29 mouse cellular contexts compared by ENCODE assay signal in the genomic region with DNA sequence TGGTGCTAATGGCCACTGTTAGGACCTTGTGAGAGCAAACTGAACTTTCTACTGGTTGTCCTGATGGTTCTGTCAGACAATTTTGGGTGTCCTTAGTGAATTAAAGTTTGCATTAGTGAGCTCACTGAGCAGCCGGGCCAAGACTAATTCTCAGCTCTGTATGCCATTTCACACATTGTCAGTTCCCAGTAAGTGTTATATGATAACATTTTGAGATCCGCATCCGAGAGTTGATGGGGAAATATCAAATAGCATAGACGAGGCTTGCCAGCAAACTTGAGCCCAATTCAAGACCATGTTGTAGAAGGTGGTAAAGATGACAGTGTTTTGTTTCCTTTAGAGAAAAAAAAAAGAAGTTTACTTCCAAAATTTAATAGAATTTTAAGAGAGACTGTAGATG.
"Had no signal": no experiment of that assay in that cellular context is flagged by ENCODE, and none has a peak within 500 bp of the region (broad histone marks: within the 10 kb centered on the region; RNA-seq: fewer than 3 reads in every experiment).

No protein-coding gene starts in this region.

- H3K27me3 ChIP-seq: heart, embryonic 13.5 days; heart, embryonic 15.5 days; hindbrain, embryonic 12.5 days; intestine, embryonic 15.5 days; limb, embryonic 13.5 days; limb, embryonic 15.5 days; liver, embryonic 13.5 days; liver, embryonic 15.5 days had no signal

- H3K4me3 ChIP-seq: gastrocnemius, adult 2 months; heart, adult 2 months; heart, embryonic 13.5 days; heart, embryonic 15.5 days; hindbrain, embryonic 10.5 days; hindbrain, embryonic 12.5 days; intestine, embryonic 15.5 days; layer of hippocampus, adult 2 months; limb, embryonic 13.5 days; limb, embryonic 15.5 days; liver, embryonic 13.5 days; liver, embryonic 15.5 days had no signal

- H3K36me3 ChIP-seq: heart, embryonic 13.5 days; heart, embryonic 15.5 days; hindbrain, embryonic 10.5 days; hindbrain, embryonic 12.5 days; intestine, embryonic 15.5 days; limb, embryonic 13.5 days; limb, embryonic 15.5 days; liver, embryonic 13.5 days; liver, embryonic 15.5 days had no signal

- H3K27ac ChIP-seq: gastrocnemius, adult 2 months; heart, adult 2 months; heart, embryonic 13.5 days; heart, embryonic 15.5 days; hindbrain, embryonic 10.5 days; hindbrain, embryonic 12.5 days; hindbrain, embryonic 14.5 days; intestine, embryonic 15.5 days; layer of hippocampus, adult 2 months; limb, embryonic 13.5 days; limb, embryonic 15.5 days; liver, embryonic 13.5 days; liver, embryonic 15.5 days had no signal

- H3K4me1 ChIP-seq: heart, embryonic 13.5 days; heart, embryonic 15.5 days; hindbrain, embryonic 10.5 days; intestine, embryonic 15.5 days; limb, embryonic 15.5 days; liver, embryonic 13.5 days; liver, embryonic 15.5 days had no signal

- H3K4me2 ChIP-seq: heart, embryonic 11.5 days; heart, embryonic 13.5 days; heart, embryonic 15.5 days; hindbrain, embryonic 12.5 days; hindbrain, embryonic 14.5 days; intestine, embryonic 15.5 days; limb, embryonic 13.5 days; limb, embryonic 15.5 days; liver, embryonic 11.5 days; liver, embryonic 13.5 days; liver, embryonic 15.5 days had no signal

- H3K9me3 ChIP-seq: heart, embryonic 13.5 days; heart, embryonic 15.5 days; hindbrain, embryonic 10.5 days; hindbrain, embryonic 12.5 days; intestine, embryonic 15.5 days; limb, embryonic 13.5 days; limb, embryonic 15.5 days; liver, embryonic 13.5 days; liver, embryonic 15.5 days had no signal

- DNase-seq: gastrocnemius, adult 2 months; gastrocnemius, postnatal 10 days; gastrocnemius, postnatal 25 days; heart, adult 2 months; heart, postnatal 14 days; heart, postnatal 4 days; kidney, adult 18-20 months; kidney, adult 8-10 months; kidney, postnatal 10 days; kidney, postnatal 25 days; kidney, postnatal 4 days; left cerebral cortex, postnatal 4 days; liver, embryonic 13.5 days; liver, postnatal 0 days had no signal

- H3K9ac ChIP-seq: heart, embryonic 13.5 days; heart, embryonic 15.5 days; hindbrain, embryonic 12.5 days; hindbrain, embryonic 14.5 days; intestine, embryonic 15.5 days; limb, embryonic 13.5 days; limb, embryonic 15.5 days; liver, embryonic 13.5 days; liver, embryonic 15.5 days; liver, postnatal 0 days had no signal

- ATAC-seq: hindbrain, embryonic 16.5 days; inflammation-experienced regulatory T-cells, adult 6 months; intestine, embryonic 15.5 days; intestine, postnatal 0 days; liver, postnatal 0 days had no signal
